Mouse (Mus musculus) hindbrain, postnatal 0 days (tissue): ENCODE data around the gene C1qtnf1. TPM values are rescaled to one million over a fixed set of nuclear protein-coding genes. Genes with fewer than 3 reads are reported as not detected.
A peak's percentile ranks its signal among the peaks of the same experiment; 100 is the strongest.

ENCODE experiments used
- ATAC-seq: fragments of 200-750 bp; cut with Nextera tagmentation; 2 replicates; pipeline ENCODE4 v1.8.0; 2017; ENCODE audit warnings: mild to moderate bottlenecking, moderate TSS enrichment, moderate library complexity
- DNase-seq: peaks from one replicate; pipeline ENCODE4 v3.0.0-alpha.2; 2015; ENCODE audit warnings: low spot score
- H3K27ac ChIP-seq: fragments of 300-500 bp; sonication (generic); 2 replicates; pipeline ENCODE4 v1.5.1; 2014; ENCODE audit warnings: mild to moderate bottlenecking
- H3K27me3 ChIP-seq: fragments of 300-500 bp; sonication (generic); 2 replicates; pipeline ENCODE4 v1.6.1; 2014; ENCODE audit warnings: low read length, mixed read lengths; ENCODE audit not compliant: insufficient read depth
- H3K36me3 ChIP-seq: fragments of 300-500 bp; sonication (generic); 2 replicates; pipeline ENCODE4 v1.6.1; 2014; ENCODE audit warnings: low read length, mixed read lengths; ENCODE audit not compliant: insufficient read depth
- H3K4me1 ChIP-seq: fragments of 300-500 bp; sonication (generic); 2 replicates; pipeline ENCODE4 v1.6.1; 2014; ENCODE audit warnings: antibody characterized with exemption, low read length, mixed read lengths; ENCODE audit not compliant: insufficient read depth
- H3K4me2 ChIP-seq: fragments of 300-500 bp; sonication (generic); 2 replicates; pipeline ENCODE4 v1.6.1; 2014; ENCODE audit warnings: low read depth, mild to moderate bottlenecking, low read length, moderate library complexity, mixed read lengths
- H3K4me3 ChIP-seq: fragments of 300-500 bp; sonication (generic); 2 replicates; pipeline ENCODE4 v1.5.1; 2014; ENCODE audit warnings: low read length
- H3K9ac ChIP-seq: fragments of 300-500 bp; sonication (generic); replicated peaks from 2 replicates; pipeline ENCODE4 v1.6.1; 2014; ENCODE audit warnings: mild to moderate bottlenecking, low read length, moderate library complexity, mixed read lengths
- H3K9me3 ChIP-seq: fragments of 300-500 bp; sonication (generic); 2 replicates; pipeline ENCODE4 v1.6.1; 2016; ENCODE audit warnings: low read length, mixed read lengths
- CTCF ChIP-seq: IDR thresholded peaks from 2 replicates; pipeline ENCODE4 v1.5.1; 2016; ENCODE audit warnings: antibody characterized with exemption, control low read depth, low read depth
- WGBS: fragments of 180-500 bp; shearing (Covaris S2); extraction: QIAGEN DNeasy Blood & Tissue Kit; methylation state at CpG from one replicate; pipeline ENCODE4 v1.1.7; 2014; 5-methylcytosine and 5-hydroxymethylcytosine counted together
- polyA plus RNA-seq: library from polyadenylated mRNA; unstranded; fragments of >200 nt; fragmentation: Nextera tagmentation; extraction: Ambion mirVana; gene quantifications from 2 replicates; pipeline ENCODE4 v1.2.1, GENCODE M21; 2015
- total RNA-seq: library from RNA; depleted of rRNA; stranded (reverse); fragments of >200 nt; gene quantifications from 2 replicates; pipeline ENCODE4 v1.2.3, GENCODE M21; 2014

The C1qtnf1 gene
- total and polyA plus RNA-seq, 2 experiments from 2014 or later = 4.3 to 5.4 TPM

DNA sequence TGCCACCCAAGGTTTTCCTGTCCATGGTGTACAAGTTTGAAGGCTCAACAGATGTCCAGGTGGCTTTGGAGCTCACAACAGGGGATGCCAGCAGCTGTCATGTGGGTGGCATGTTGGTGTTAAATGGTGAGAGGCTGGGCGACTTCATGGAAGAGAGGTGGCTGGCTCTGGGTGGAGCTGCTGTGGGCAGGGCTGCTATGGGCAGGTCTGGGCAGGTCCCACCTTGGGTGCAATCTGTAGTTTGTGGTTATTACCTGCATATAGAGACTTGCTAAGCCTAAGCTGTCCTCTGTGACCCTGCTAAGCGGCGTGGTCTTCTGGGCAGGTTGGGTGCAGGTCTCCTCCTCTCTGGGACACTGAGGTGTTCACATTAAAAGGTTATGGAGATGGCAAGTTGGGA lies 57.8 kb downstream of the C1qtnf1 start:
- WGBS = 79% methylated on average over 3 of the region's 3 CpGs
- H3K4me1 ChIP-seq = peaks cover 6% of the 10 kb centered on the region; the same call in 1 of the 2 replicates
- DNase-seq (no peak), ATAC-seq (no peak)
- no peak overlapping the region for H3K27ac ChIP-seq
- TF ChIP-seq CTCF = no peak
- H3K9ac ChIP-seq = no peak overlapping the region
- H3K9me3 ChIP-seq = no peaks in the 10 kb centered on the region
- no peaks in the 10 kb centered on the region for H3K27me3 ChIP-seq
- no peak overlapping the region for H3K4me2 ChIP-seq
- H3K4me3 ChIP-seq = no peak overlapping the region
- no peaks in the 10 kb centered on the region for H3K36me3 ChIP-seq

DNA sequence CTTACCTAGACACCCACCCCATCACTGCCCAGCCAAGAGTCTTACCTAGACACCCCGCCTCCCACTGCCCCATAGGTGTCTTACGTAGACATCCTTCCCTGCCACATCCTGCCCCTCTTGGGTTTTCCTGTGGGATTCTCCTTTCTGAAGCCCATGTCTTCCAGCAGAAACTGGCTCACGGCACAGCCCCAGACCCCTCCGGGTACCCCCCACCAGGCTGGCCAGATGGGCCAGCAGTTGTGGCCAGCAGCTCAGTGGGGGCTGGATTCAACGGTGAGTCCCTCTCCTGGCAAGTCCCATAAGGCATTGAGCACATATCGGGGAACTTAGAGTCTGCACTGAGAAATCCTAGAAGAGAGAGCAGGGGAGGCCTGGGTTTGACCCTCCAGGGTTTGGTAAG lies 58.3 kb downstream of the C1qtnf1 start:
- Histone ChIP-seq H3K27ac (no peak overlapping the region), H3K27me3 (no peaks in the 10 kb centered on the region), H3K4me3 (no peak overlapping the region), H3K36me3 (no peaks in the 10 kb centered on the region), H3K4me2 (no peak overlapping the region), H3K4me1 (peaks cover 6% of the 10 kb centered on the region; the same call in 1 of the 2 replicates), H3K9ac (no peak overlapping the region), H3K9me3 (no peaks in the 10 kb centered on the region)
- WGBS = 74% methylated on average over 6 of the region's 6 CpGs
- ATAC-seq (no peak), DNase-seq (no peak)
- TF ChIP-seq CTCF = no peak

- ATAC-seq (no peak), DNase-seq (no peak)
- Histone ChIP-seq H3K4me2 (no peak overlapping the region), H3K27ac (no peak overlapping the region), H3K36me3 (no peaks in the 10 kb centered on the region), H3K9ac (no peak overlapping the region), H3K4me1 (peaks cover 6% of the 10 kb centered on the region; the same call in 1 of the 2 replicates), H3K4me3 (no peak overlapping the region), H3K27me3 (no peaks in the 10 kb centered on the region), H3K9me3 (no peaks in the 10 kb centered on the region)
- 79% methylated on average over 29 of the region's 29 CpGs for WGBS
- TF ChIP-seq CTCF = no peak
Measured at GRCm38 (mm10) chr11:118486881-118487772, 59.1 kb downstream of the C1qtnf1 start.

DNA sequence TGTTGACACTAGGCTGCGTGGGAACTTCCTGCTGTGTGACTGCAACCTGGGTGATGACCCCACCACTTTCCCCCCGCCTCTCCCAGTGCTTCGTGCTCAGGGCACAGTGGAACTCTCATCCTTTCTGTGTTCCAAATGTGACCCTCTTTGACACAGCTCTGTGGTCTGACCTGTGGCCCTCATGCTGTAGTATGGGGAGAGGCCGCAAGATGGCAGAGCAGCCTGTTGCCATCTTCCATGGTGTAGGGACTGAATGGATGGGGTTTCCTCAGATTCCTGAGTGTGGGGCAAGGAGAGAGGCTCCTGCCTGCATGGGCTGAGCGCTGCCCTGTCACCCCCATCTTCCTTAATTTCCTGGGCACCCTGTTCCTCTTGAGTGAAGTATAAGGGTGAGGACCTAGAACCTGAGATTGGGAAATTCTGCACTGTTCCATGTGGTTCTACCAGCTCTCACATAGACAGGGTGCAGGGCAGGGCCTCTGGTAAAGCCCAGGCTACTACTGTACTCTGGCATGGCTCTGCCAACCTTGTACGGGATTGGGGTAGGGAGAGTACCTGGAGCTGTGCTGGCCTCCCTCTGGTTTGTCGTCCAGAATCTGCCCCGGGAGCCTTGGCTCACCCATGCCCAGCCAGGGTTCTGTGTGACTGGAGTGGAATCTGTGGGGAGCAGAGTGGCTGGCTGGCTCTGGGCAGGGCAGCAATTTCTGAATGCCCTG lies 60.3 kb downstream of the C1qtnf1 start:
- TF ChIP-seq CTCF = peak; percentile 66
- Histone ChIP-seq H3K9ac (no peak overlapping the region), H3K4me2 (no peak overlapping the region), H3K4me1 (peaks cover 6% of the 10 kb centered on the region; the same call in 1 of the 2 replicates), H3K27ac (peak overlapping the region; percentile 36; the same call in 1 of the 2 replicates), H3K27me3 (no peaks in the 10 kb centered on the region), H3K4me3 (no peak overlapping the region), H3K36me3 (no peaks in the 10 kb centered on the region), H3K9me3 (no peaks in the 10 kb centered on the region)
- ATAC-seq (no peak; the same call in 1 of the 2 replicates), DNase-seq (no peak)
- 59% methylated on average over 8 of the region's 8 CpGs for WGBS

GRCm38 (mm10) chr11:118488907-118489270 lies 60.9 kb downstream of the C1qtnf1 start:
- no peak for ATAC-seq
- no peaks in the 10 kb centered on the region for H3K9me3 ChIP-seq
- H3K4me3 ChIP-seq = no peak overlapping the region
- H3K9ac ChIP-seq = no peak overlapping the region; the same call in 1 of the 2 replicates
- no peak for TF ChIP-seq CTCF
- DNase-seq = peak; percentile 47
- H3K27ac ChIP-seq = peak overlapping the region; percentile 36; the same call in 1 of the 2 replicates
- no peak overlapping the region for H3K4me2 ChIP-seq
- no peaks in the 10 kb centered on the region for H3K27me3 ChIP-seq
- peaks cover 6% of the 10 kb centered on the region; the same call in 1 of the 2 replicates for H3K4me1 ChIP-seq
- H3K36me3 ChIP-seq = no peaks in the 10 kb centered on the region
- WGBS = 52% methylated on average over 12 of the region's 12 CpGs

DNA sequence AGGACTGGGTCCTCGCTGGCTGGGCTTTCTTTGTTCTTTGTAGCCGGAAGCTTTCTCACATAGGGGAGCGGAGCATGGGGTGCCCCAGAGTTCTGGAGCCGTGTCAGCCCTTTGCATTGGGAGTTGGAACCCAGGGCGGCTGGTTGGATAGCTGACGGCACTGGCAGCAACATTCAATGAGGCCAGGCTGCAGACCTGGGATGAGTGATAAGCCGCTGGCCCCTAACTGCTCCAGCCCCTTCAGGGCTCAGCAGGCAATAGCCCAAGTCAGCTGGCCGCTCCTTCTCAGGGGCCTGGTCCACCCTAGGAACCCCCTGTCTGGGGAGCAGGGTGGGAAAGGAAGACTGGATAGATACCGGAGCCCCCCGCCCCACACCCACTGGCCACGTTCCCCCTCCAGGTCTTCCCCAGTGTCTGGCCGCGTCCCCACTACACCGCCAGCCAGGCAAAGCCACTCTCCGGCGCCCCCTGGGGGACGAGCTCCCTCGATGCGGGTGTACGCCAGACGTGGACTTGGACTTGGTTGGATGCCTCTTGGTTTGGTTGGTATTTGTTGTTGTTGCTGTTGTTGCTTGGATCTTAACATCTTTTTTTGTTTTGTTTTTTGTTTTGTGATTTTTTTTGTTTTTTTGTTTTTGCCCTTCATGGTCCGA lies 62.7 kb downstream of the C1qtnf1 start:
- no peaks in the 10 kb centered on the region for H3K36me3 ChIP-seq
- peak; percentile 81 for TF ChIP-seq CTCF
- H3K9me3 ChIP-seq = no peaks in the 10 kb centered on the region
- ATAC-seq = peak; percentile 27; the same call in 1 of the 2 replicates
- DNase-seq = peak; percentile 78
- 0 out of 2 replicates have a peak overlapping the region, but pooled peaks have one; percentile 9 for H3K9ac ChIP-seq
- no peak overlapping the region for H3K4me3 ChIP-seq
- no peaks in the 10 kb centered on the region for H3K27me3 ChIP-seq
- WGBS = 23% methylated on average over 22 of the region's 22 CpGs
- H3K4me2 ChIP-seq = peak overlapping the region; percentile 31; the same call in 1 of the 2 replicates
- peak overlapping the region; percentile 29; the same call in 1 of the 2 replicates for H3K27ac ChIP-seq
- H3K4me1 ChIP-seq = peaks cover 4% of the 10 kb centered on the region; the same call in 1 of the 2 replicates
